Mouse (Mus musculus) embryonic facial prominence, embryonic 14.5 days (tissue): Measurements from ENCODE around the gene Gng10. TPM values are rescaled to one million over a fixed set of nuclear protein-coding genes. Genes with fewer than 3 reads are reported as not detected.
A peak's percentile ranks its signal among the peaks of the same experiment; 100 is the strongest.

Experiments
- ATAC-seq: fragments of 200-750 bp; cut with Nextera tagmentation; 2 replicates; pipeline ENCODE4 v1.8.0; 2017; ENCODE audit warnings: low read depth, moderate number of reproducible peaks, moderate TSS enrichment
- DNase-seq: peaks from one replicate; pipeline ENCODE4 v3.0.0-alpha.2; 2015; ENCODE audit warnings: low spot score
- H3K27ac ChIP-seq: fragments of 300-500 bp; sonication (generic); replicated peaks from 2 replicates; pipeline ENCODE4 v1.5.1; 2014; ENCODE audit warnings: low read depth, mild to moderate bottlenecking, low read length, moderate library complexity
- H3K27me3 ChIP-seq: fragments of 300-500 bp; sonication (generic); replicated peaks from 2 replicates; pipeline ENCODE4 v1.6.1; 2014; ENCODE audit warnings: low read length; ENCODE audit not compliant: control insufficient read depth, insufficient read depth
- H3K36me3 ChIP-seq: fragments of 300-500 bp; sonication (generic); 2 replicates; pipeline ENCODE4 v1.6.1; 2014; ENCODE audit warnings: low read length, mixed read lengths; ENCODE audit not compliant: control insufficient read depth, insufficient read depth
- H3K4me1 ChIP-seq: fragments of 300-500 bp; sonication (generic); 2 replicates; pipeline ENCODE4 v1.6.1; 2014; ENCODE audit warnings: antibody characterized with exemption, low read length; ENCODE audit not compliant: control insufficient read depth, insufficient read depth
- H3K4me2 ChIP-seq: fragments of 300-500 bp; sonication (generic); 2 replicates; pipeline ENCODE4 v1.6.1; 2014; ENCODE audit warnings: low read depth, mild to moderate bottlenecking, low read length, moderate library complexity, mixed read lengths
- H3K4me3 ChIP-seq: fragments of 300-500 bp; sonication (generic); 2 replicates; pipeline ENCODE4 v1.5.1; 2014; ENCODE audit warnings: low read depth, mild to moderate bottlenecking, low read length
- H3K9ac ChIP-seq: fragments of 300-500 bp; sonication (generic); 2 replicates; pipeline ENCODE4 v1.6.1; 2014; ENCODE audit warnings: low read depth, mild to moderate bottlenecking, low read length, moderate library complexity, mixed read lengths
- H3K9me3 ChIP-seq: fragments of 300-500 bp; sonication (generic); 2 replicates; pipeline ENCODE4 v1.6.1; 2016; ENCODE audit warnings: low read length; ENCODE audit not compliant: control insufficient read depth
- WGBS: fragments of 180-500 bp; shearing (Covaris S2); extraction: QIAGEN DNeasy Blood & Tissue Kit; methylation state at CpG from one replicate; pipeline ENCODE4 v1.1.7; 2014; 5-methylcytosine and 5-hydroxymethylcytosine counted together
- polyA plus RNA-seq: library from polyadenylated mRNA; unstranded; fragments of >200 nt; fragmentation: Nextera tagmentation; extraction: Ambion mirVana; gene quantifications from 2 replicates; pipeline ENCODE4 v1.2.1, GENCODE M21; 2014

Gng10 gene
- polyA plus RNA-seq, 1 experiment from 2014 or later, result 137 TPM

GRCm38 (mm10) chr4:58995251-58995693, 39.6 kb upstream of the Gng10 start:
- H3K27me3 ChIP-seq, result no peaks in the 10 kb centered on the region
- no peak for DNase-seq

DNA sequence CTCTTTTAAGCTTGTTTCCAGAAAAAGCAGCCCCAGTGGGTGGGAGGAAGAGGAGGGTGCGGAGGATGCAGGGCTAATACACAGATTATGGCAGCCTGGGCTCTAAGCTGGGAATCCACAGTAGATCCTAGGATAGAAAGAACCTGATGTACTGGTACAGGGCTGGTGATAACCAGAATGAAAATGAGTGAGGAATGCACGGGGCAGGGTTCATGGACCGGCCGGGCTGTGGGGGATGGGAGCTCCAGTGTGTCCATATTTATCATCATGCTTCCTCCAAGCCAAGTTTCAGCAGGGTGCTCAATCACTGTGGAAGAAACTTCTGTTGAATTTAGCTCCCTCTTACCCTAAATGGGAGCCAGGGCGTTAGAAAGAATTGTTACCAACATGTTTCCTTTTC, 37.8 kb upstream of the Gng10 start:
- H3K9ac ChIP-seq, result no peak overlapping the region
- H3K27me3 ChIP-seq, result no peaks in the 10 kb centered on the region
- no peaks in the 10 kb centered on the region for H3K9me3 ChIP-seq
- no peaks in the 10 kb centered on the region for H3K36me3 ChIP-seq
- 79% methylated on average over 5 of the region's 5 CpGs for WGBS
- no peak overlapping the region for H3K4me3 ChIP-seq
- H3K4me1 ChIP-seq, result no peaks in the 10 kb centered on the region
- no peak for ATAC-seq
- no peak for DNase-seq
- H3K27ac ChIP-seq, result no peak overlapping the region
- no peak overlapping the region for H3K4me2 ChIP-seq

More at GRCm38 (mm10) chr4:58995251-58995693, 39.6 kb upstream of the Gng10 start:
- H3K4me1 ChIP-seq, result no peaks in the 10 kb centered on the region
- ATAC-seq, result no peak
- H3K4me3 ChIP-seq, result no peak overlapping the region
- no peak overlapping the region for H3K9ac ChIP-seq
- WGBS, result 69% methylated on average over 8 of the region's 8 CpGs
- H3K4me2 ChIP-seq, result no peak overlapping the region
- no peak overlapping the region for H3K27ac ChIP-seq
- H3K9me3 ChIP-seq, result no peaks in the 10 kb centered on the region
- H3K36me3 ChIP-seq, result no peaks in the 10 kb centered on the region

DNA sequence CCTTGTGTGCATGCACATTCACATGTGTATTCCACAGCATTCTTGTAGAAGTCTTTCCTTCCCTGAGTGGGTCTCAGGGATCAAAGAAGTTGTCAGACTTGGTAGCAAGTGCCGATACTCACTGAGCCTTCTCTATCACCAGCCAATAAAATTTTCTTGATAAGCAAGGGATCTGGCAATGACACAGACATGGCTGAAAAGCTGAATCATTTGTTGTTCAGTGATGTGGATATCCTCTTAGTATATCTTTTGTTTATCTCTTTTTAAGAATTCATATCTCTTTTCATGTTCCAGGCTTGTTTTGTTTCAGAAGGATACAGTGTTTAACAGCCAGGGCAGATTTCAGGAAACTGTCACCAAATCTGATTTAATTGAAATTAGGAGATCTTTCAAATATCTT, 36.2 kb upstream of the Gng10 start:
- Histone ChIP-seq H3K4me1 (no peaks in the 10 kb centered on the region), H3K27me3 (no peaks in the 10 kb centered on the region), H3K4me2 (no peak overlapping the region), H3K4me3 (no peak overlapping the region), H3K9me3 (no peaks in the 10 kb centered on the region), H3K9ac (no peak overlapping the region), H3K36me3 (no peaks in the 10 kb centered on the region), H3K27ac (no peak overlapping the region)
- no peak for ATAC-seq
- DNase-seq, result no peak
- 88% methylated on average over 1 of the region's 1 CpGs for WGBS

GRCm38 (mm10) chr4:58999686-59000085, 35.2 kb upstream of the Gng10 start:
- Histone ChIP-seq H3K27ac (no peak overlapping the region), H3K4me3 (no peak overlapping the region), H3K9me3 (no peaks in the 10 kb centered on the region), H3K27me3 (no peaks in the 10 kb centered on the region), H3K4me2 (no peak overlapping the region), H3K36me3 (no peaks in the 10 kb centered on the region), H3K4me1 (peaks cover 9% of the 10 kb centered on the region), H3K9ac (no peak overlapping the region)
- 6% methylated on average over 2 of the region's 2 CpGs for WGBS
- ATAC-seq (no peak), DNase-seq (peak; percentile 74)

DNA sequence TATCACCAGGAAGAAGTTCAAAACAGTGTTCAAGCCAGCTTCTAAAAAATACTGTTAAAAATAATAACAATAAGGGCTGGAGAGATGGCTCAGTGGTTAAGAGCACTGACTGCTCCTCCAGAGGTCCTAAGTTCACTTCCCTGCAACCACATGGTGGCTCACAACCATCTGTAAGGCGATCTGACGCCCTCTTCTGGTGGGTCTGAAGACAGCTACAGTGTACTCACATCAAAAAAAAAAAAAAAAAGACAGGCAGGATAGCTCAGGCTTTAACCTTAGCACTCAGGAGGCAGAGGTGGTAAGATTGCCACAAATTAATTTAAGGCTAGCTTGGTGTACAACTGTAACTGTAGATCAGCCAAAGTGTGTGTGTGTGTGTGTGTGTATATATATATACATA, 34.3 kb upstream of the Gng10 start:
- Histone ChIP-seq H3K27ac (no peak overlapping the region), H3K36me3 (no peaks in the 10 kb centered on the region), H3K9me3 (no peaks in the 10 kb centered on the region), H3K27me3 (no peaks in the 10 kb centered on the region), H3K9ac (no peak overlapping the region), H3K4me2 (no peak overlapping the region), H3K4me1 (peaks cover 18% of the 10 kb centered on the region), H3K4me3 (no peak overlapping the region)
- DNase-seq (no peak), ATAC-seq (no peak)
- 0% methylated on average over 2 of the region's 2 CpGs for WGBS

- 0% methylated on average over 12 of the region's 89 CpGs for WGBS
- H3K9me3 ChIP-seq, result no peaks in the 10 kb centered on the region
- peaks cover 26% of the 10 kb centered on the region for H3K4me1 ChIP-seq
- no peaks in the 10 kb centered on the region for H3K27me3 ChIP-seq
- DNase-seq (peak; percentile 96), ATAC-seq (peak; percentile 99)
- peak within 1 kb of the TSS; percentile 96 for H3K9ac ChIP-seq
- no peaks in the 10 kb centered on the region for H3K36me3 ChIP-seq
- peak within 1 kb of the TSS; percentile 89 for H3K27ac ChIP-seq
- peak within 1 kb of the TSS; percentile 96 for H3K4me3 ChIP-seq
- peak within 1 kb of the TSS; percentile 84 for H3K4me2 ChIP-seq
Measured at GRCm38 (mm10) chr4:59002948-59003805, 31.7 kb upstream of the Gng10 start, which contains the start of gene Gm20503. TSS of gene Gm20503 (plus strand) at chr4:59003210.

DNA sequence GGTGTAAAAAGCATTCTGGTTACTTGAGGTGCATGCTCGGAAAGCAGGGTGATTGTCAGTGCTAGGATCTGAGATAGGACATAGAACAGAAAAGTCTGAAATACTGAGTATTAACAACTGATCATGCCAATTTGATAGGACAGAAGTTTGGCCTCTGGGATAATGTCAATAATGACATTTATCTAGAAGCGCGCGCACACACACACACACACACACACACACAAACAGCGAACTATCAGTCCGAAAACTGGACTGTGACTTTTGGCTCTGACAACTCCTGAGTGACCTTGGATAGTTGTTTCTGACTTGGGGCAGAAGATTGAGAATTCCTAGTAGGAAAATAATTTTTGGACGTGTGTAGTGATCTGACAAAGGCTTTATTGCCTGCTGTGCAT, 31.1 kb upstream of the Gng10 start:
- H3K9ac ChIP-seq, result peak overlapping the region; percentile 96
- H3K9me3 ChIP-seq, result no peaks in the 10 kb centered on the region
- peak overlapping the region; percentile 96 for H3K4me3 ChIP-seq
- H3K27ac ChIP-seq, result no peak overlapping the region
- ATAC-seq (no peak), DNase-seq (no peak)
- peaks cover 26% of the 10 kb centered on the region for H3K4me1 ChIP-seq
- peak overlapping the region; percentile 84 for H3K4me2 ChIP-seq
- H3K27me3 ChIP-seq, result no peaks in the 10 kb centered on the region
- WGBS, result 29% methylated on average over 7 of the region's 7 CpGs
- no peaks in the 10 kb centered on the region for H3K36me3 ChIP-seq

GRCm38 (mm10) chr4:59006211-59006610, 28.7 kb upstream of the Gng10 start:
- Histone ChIP-seq H3K4me1 (peaks cover 30% of the 10 kb centered on the region), H3K4me3 (no peak overlapping the region), H3K27me3 (no peaks in the 10 kb centered on the region), H3K4me2 (no peak overlapping the region), H3K36me3 (no peaks in the 10 kb centered on the region), H3K9ac (no peak overlapping the region), H3K9me3 (no peaks in the 10 kb centered on the region), H3K27ac (no peak overlapping the region)
- DNase-seq (no peak), ATAC-seq (no peak)
- WGBS, result 37% methylated on average over 8 of the region's 8 CpGs

DNA sequence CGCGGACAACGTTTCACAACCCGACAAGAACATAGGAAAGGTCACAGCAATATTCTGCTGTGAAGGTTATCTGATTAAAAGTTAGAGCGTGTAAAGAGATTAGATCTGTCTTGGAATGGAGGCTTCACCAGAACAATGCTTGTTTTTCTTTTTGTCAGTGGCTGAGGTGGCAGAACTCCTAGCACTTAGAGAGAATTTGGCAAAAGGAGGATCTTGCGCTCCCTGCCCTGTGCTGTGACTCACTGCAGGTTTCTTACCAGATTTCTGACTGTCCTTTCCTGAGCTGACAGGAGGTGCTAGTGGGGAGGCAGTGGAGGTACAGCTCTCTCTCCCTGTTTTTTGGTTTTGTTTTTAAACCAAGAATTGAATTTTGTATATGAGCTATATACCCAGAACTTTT, 27.9 kb upstream of the Gng10 start:
- ATAC-seq (no peak), DNase-seq (no peak)
- no peak overlapping the region for H3K4me2 ChIP-seq
- H3K27me3 ChIP-seq, result no peaks in the 10 kb centered on the region
- no peaks in the 10 kb centered on the region for H3K36me3 ChIP-seq
- no peaks in the 10 kb centered on the region for H3K9me3 ChIP-seq
- H3K27ac ChIP-seq, result no peak overlapping the region
- H3K4me1 ChIP-seq, result peaks cover 31% of the 10 kb centered on the region
- H3K4me3 ChIP-seq, result no peak overlapping the region
- H3K9ac ChIP-seq, result no peak overlapping the region
- WGBS, result 70% methylated on average over 6 of the region's 6 CpGs
